Mouse (Mus musculus): Measurements from ENCODE around the gene Cdca5.

DNA sequence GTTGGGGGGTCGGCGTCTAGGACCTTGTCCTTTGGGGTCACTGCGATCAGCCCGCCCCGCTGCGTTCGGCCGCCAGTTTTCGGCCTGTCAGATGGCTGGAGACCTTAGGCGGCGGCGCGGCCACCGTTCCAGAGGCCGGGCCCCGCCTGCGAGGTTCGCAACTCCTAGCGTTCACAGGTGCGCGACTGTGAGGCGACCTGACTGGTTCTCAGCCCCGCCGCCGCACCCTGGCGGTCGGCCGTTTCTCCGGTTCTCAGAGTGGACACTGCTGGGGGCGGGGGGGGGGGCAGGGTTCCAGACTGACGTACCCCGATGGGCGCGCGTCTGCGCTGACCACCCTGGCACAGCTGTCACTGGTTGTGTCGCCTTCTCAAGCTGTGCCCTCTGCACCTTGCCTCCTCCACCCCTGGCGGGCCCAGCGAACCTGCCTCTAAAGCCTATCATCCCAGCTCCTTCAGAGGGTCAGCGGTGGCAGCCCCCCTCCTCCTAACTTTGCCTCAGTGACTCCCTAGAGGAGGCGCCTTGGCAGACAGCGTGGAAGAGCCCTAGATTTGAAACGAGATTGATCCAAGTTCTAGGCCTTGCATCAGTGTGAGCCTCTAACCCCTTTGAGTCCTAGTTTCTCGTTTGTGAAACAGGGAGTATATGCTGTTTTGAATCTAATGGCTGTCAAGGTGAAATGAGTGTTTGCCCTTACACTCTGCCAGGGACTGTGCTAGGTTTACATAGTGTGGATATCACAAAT, 37.5 kb upstream of the Cdca5 start:
- TF ChIP-seq MAFK (IDR thresholded peaks at IDR 0.05; ENCODE audit: insufficient read depth, low read depth, low read length), result no peak
- TF ChIP-seq HCFC1 (IDR thresholded peaks at IDR 0.05; ENCODE audit: borderline replicate concordance, insufficient read depth, low read length), result no peak
- TF ChIP-seq ZC3H11A (IDR thresholded peaks at IDR 0.05; ENCODE audit: borderline replicate concordance, low read depth, low read length), result no peak
